Mouse (Mus musculus) activated CD4-positive, CD25-positive, alpha-beta regulatory T cell, adult 4 months (primary cell): Measurements from ENCODE around the gene Skint11. TPM values are rescaled to one million over a fixed set of nuclear protein-coding genes. Genes with fewer than 3 reads are reported as not detected.
"Not testable (repeated sequence)": the region's sequence is repeated elsewhere in the genome, so short reads cannot be mapped to it uniquely, and the experiment has no call there.

Experiments
- ATAC-seq: one replicate; pipeline ENCODE4 v1.8.0; 2017
- polyA plus RNA-seq, 2 experiments: library from polyadenylated mRNA; unstranded; fragments of 100-300 nt; shearing (Covaris generic); gene quantifications; one replicate each; pipeline ENCODE4 v1.2.1; 2017

The Skint11 gene
- polyA plus RNA-seq, result not detected

- ATAC-seq, result no peak
Measured at GRCm38 (mm10) chr4:114163084-114163483, at the start of gene Skint11. TSS of gene Skint11 (plus strand) at chr4:114163384.

- no peak for ATAC-seq
Measured at GRCm38 (mm10) chr4:114161149-114161548, 2.0 kb upstream of the Skint11 start.

- not testable (repeated sequence) for ATAC-seq
Measured at GRCm38 (mm10) chr4:114172898-114173297, 9.7 kb downstream of the Skint11 start.

- ATAC-seq, result not testable (repeated sequence)
Measured at GRCm38 (mm10) chr4:114256906-114257305, 93.7 kb downstream of the Skint11 start.

Other genes with a start within 250 kb of the Skint11 start
- gene Skint5, start 163.9 kb upstream of the Skint11 start, polyA plus RNA-seq, result not detected
- not detected for gene Trabd2b, start 243.3 kb downstream of the Skint11 start, polyA plus RNA-seq